Mouse (Mus musculus) embryonic fibroblast, embryonic 13.5 days (primary cell): Measurements from ENCODE around the gene Atp2a3.

Experiments used
- CTCF ChIP-seq: IDR thresholded peaks from 2 replicates; pipeline ENCODE4 v1.5.1; 2011; ENCODE audit warnings: mild to moderate bottlenecking, control low read depth, low read length, moderate library complexity, borderline replicate concordance; ENCODE audit not compliant: insufficient read depth
- POLR2A ChIP-seq: IDR thresholded peaks from 2 replicates; pipeline ENCODE4 v1.6.1; 2011; ENCODE audit warnings: low read depth, mild to moderate bottlenecking, control low read depth, low read length, moderate library complexity

DNA sequence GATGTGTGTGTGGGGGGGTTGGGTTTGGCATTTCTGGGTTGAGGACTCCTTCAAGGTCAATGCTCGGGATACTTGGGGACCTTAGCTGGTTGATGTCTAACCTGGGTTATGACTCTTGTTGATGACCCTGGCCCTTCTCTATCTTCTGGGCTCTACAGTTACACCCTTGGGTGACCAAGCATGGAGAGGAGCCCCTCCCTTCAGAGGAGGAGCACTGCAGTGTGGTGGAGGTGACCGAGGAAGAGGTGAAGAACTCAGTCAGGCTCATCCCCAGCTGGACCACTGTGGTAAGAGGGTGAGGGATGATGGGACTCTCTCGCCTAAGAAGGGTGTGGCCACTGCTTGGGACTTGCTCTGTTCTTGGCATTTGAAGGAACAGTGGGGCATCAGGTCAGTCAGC lies 76.7 kb downstream of the Atp2a3 start:
- no peak for TF ChIP-seq POLR2A
- no peak for TF ChIP-seq CTCF
